Mouse (Mus musculus) lung, embryonic 15.5 days (tissue): ENCODE data around the gene Klhdc4. TPM values are rescaled to one million over a fixed set of nuclear protein-coding genes. Genes with fewer than 3 reads are reported as not detected.

Experiments used
- ATAC-seq: fragments of 200-750 bp; cut with Nextera tagmentation; 2 replicates; pipeline ENCODE4 v1.8.0; 2017; ENCODE audit warnings: moderate number of reproducible peaks, borderline replicate concordance; ENCODE audit not compliant: low FRiP score, low TSS enrichment; ENCODE audit errors: extremely low read depth
- H3K27ac ChIP-seq: fragments of 300-500 bp; sonication (generic); 2 replicates; pipeline ENCODE4 v1.5.1; 2015; ENCODE audit warnings: moderate library complexity, mild to moderate bottlenecking, inconsistent platforms
- H3K27me3 ChIP-seq: fragments of 300-500 bp; sonication (generic); 2 replicates; pipeline ENCODE4 v1.6.1; 2015; ENCODE audit warnings: inconsistent platforms
- H3K36me3 ChIP-seq: fragments of 300-500 bp; sonication (generic); 2 replicates; pipeline ENCODE4 v1.6.1; 2015; ENCODE audit warnings: inconsistent platforms
- H3K4me1 ChIP-seq: fragments of 300-500 bp; sonication (generic); 2 replicates; pipeline ENCODE4 v1.6.1; 2015; ENCODE audit warnings: inconsistent platforms
- H3K4me2 ChIP-seq: fragments of 300-500 bp; sonication (generic); 2 replicates; pipeline ENCODE4 v1.6.1; 2015; ENCODE audit warnings: inconsistent platforms, mild to moderate bottlenecking, moderate library complexity
- H3K4me3 ChIP-seq: fragments of 300-500 bp; sonication (generic); 2 replicates; pipeline ENCODE4 v1.5.1; 2015; ENCODE audit warnings: mild to moderate bottlenecking, inconsistent platforms
- H3K9ac ChIP-seq: fragments of 300-500 bp; sonication (generic); 2 replicates; pipeline ENCODE4 v1.6.1; 2015; ENCODE audit warnings: inconsistent platforms
- H3K9me3 ChIP-seq: fragments of 300-500 bp; sonication (generic); 2 replicates; pipeline ENCODE4 v1.6.1; 2016; ENCODE audit warnings: inconsistent platforms
- WGBS: fragments of 180-500 bp; shearing (Covaris S2); methylation state at CpG from one replicate; pipeline ENCODE4 v1.1.7; 2015; 5-methylcytosine and 5-hydroxymethylcytosine counted together
- polyA plus RNA-seq: library from polyadenylated mRNA; unstranded; fragments of >200 nt; fragmentation: Nextera tagmentation; extraction: Ambion mirVana; gene quantifications from 2 replicates; pipeline ENCODE4 v1.2.1, GENCODE M21; 2015

Klhdc4 gene
- polyA plus RNA-seq, 1 experiment from 2014 or later = 41.8 TPM

DNA sequence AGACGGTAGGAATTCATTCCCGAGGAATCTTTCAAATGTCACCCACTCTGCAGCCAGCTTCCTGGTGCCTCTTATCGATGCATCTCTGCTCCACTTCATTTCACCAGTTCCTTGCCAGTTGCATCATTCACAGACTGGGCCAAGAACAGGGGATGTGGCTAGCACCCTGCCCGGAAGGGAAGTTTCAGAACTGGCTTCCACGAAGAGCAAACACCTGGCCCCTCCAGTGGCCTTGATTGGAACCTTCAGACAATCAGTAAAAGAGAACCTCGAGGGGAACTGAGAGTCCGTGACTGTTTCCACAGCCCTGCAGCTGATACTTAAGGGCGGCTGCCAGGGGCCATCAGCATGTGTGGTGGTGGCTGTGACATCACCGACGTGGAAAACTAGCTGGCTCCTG, 19.1 kb upstream of the Klhdc4 start:
- Histone ChIP-seq H3K27ac (no peak overlapping the region), H3K4me2 (no peak overlapping the region), H3K9me3 (no peaks in the 10 kb centered on the region), H3K9ac (no peak overlapping the region), H3K4me1 (peaks cover 24% of the 10 kb centered on the region), H3K4me3 (no peak overlapping the region), H3K27me3 (peaks cover 9% of the 10 kb centered on the region; the same call in 1 of the 2 replicates), H3K36me3 (no peaks in the 10 kb centered on the region)
- ATAC-seq = no peak
- WGBS = 51% methylated on average over 10 of the region's 10 CpGs

DNA sequence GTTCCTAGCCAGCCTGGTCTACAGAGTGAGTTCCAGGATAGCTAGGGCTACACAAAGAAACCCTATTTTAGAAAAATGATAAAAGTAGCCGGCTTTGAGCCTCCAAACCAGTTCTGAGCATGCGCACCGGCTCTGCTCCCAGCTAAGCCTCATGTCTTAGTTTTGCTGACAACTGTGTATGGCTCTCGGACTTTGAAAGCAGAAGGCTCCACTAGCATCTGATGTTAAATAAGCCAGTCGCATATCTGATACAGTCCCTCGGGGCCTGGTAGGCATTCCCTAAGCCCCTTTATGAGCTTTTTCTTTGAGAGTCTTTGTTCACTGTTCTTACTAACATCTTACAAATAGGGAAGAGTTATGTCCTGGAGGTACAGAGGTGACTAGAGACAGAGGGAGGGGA, 18.6 kb upstream of the Klhdc4 start:
- H3K36me3 ChIP-seq = no peaks in the 10 kb centered on the region
- peaks cover 24% of the 10 kb centered on the region for H3K4me1 ChIP-seq
- H3K4me3 ChIP-seq = no peak overlapping the region
- H3K4me2 ChIP-seq = no peak overlapping the region
- H3K27me3 ChIP-seq = peaks cover 9% of the 10 kb centered on the region; the same call in 1 of the 2 replicates
- no peak for ATAC-seq
- H3K27ac ChIP-seq = no peak overlapping the region
- H3K9me3 ChIP-seq = no peaks in the 10 kb centered on the region
- 74% methylated on average over 6 of the region's 6 CpGs for WGBS
- H3K9ac ChIP-seq = no peak overlapping the region

DNA sequence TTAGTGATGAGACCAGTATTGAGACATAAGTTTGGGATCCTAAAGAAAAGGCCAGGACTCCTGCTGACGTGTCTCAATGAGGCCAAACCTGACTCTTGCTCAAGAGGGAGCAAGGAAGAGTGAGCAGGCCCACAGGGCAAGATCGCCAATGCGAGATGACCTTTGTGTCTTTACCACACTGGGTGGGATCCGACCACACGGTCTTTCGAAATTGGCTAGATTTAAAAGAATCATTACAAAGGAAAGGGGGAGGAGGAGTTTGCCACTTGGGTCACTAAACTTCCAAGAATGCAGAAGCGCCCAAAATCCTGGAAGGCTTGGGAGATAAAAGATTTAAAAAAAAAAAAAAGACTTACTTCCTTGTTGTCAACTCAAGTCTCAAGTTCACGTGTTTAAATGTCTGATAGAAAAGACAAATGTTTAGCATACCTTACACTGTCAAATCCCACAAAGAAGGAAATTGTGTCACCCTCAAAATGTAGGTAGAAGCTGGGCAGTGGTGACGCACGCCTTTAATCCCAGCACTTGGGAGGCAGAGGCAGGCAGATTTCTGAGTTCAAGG, 18.0 kb upstream of the Klhdc4 start:
- H3K4me3 ChIP-seq = no peak overlapping the region
- no peak overlapping the region for H3K4me2 ChIP-seq
- no peak for ATAC-seq
- no peaks in the 10 kb centered on the region for H3K36me3 ChIP-seq
- H3K27ac ChIP-seq = no peak overlapping the region
- peaks cover 9% of the 10 kb centered on the region; the same call in 1 of the 2 replicates for H3K27me3 ChIP-seq
- peaks cover 21% of the 10 kb centered on the region for H3K4me1 ChIP-seq
- 65% methylated on average over 10 of the region's 10 CpGs for WGBS
- H3K9ac ChIP-seq = no peak overlapping the region
- no peaks in the 10 kb centered on the region for H3K9me3 ChIP-seq

GRCm38 (mm10) chr8:121846815-121847214, 17.4 kb upstream of the Klhdc4 start:
- H3K4me2 ChIP-seq = no peak overlapping the region
- peaks cover 16% of the 10 kb centered on the region for H3K4me1 ChIP-seq
- ATAC-seq = no peak
- 0 out of 2 replicates have a peak, but pooled peaks cover 9% of the 10 kb centered on the region for H3K27me3 ChIP-seq
- no peaks in the 10 kb centered on the region for H3K36me3 ChIP-seq
- no peak overlapping the region for H3K9ac ChIP-seq
- H3K27ac ChIP-seq = no peak overlapping the region
- no peaks in the 10 kb centered on the region for H3K9me3 ChIP-seq
- no peak overlapping the region for H3K4me3 ChIP-seq

- 34% methylated on average over 6 of the region's 7 CpGs for WGBS
- Histone ChIP-seq H3K27me3 (0 out of 2 replicates have a peak, but pooled peaks cover 9% of the 10 kb centered on the region), H3K4me2 (no peak overlapping the region), H3K4me3 (no peak overlapping the region), H3K4me1 (0 out of 2 replicates have a peak, but pooled peaks cover 3% of the 10 kb centered on the region), H3K9ac (no peak overlapping the region), H3K27ac (no peak overlapping the region), H3K36me3 (no peaks in the 10 kb centered on the region), H3K9me3 (no peaks in the 10 kb centered on the region)
- ATAC-seq = no peak
Measured at GRCm38 (mm10) chr8:121844765-121845164, 15.4 kb upstream of the Klhdc4 start.

- H3K4me2 ChIP-seq = no peak overlapping the region
- H3K9me3 ChIP-seq = no peaks in the 10 kb centered on the region
- H3K36me3 ChIP-seq = no peaks in the 10 kb centered on the region
- no peak overlapping the region for H3K4me3 ChIP-seq
- WGBS = 68% methylated on average over 3 of the region's 3 CpGs
- H3K4me1 ChIP-seq = 0 out of 2 replicates have a peak, but pooled peaks cover 3% of the 10 kb centered on the region
- ATAC-seq = no peak
- H3K27me3 ChIP-seq = 0 out of 2 replicates have a peak, but pooled peaks cover 3% of the 10 kb centered on the region
- H3K9ac ChIP-seq = no peak overlapping the region
- H3K27ac ChIP-seq = no peak overlapping the region
Measured at GRCm38 (mm10) chr8:121843184-121843733, 13.9 kb upstream of the Klhdc4 start.

DNA sequence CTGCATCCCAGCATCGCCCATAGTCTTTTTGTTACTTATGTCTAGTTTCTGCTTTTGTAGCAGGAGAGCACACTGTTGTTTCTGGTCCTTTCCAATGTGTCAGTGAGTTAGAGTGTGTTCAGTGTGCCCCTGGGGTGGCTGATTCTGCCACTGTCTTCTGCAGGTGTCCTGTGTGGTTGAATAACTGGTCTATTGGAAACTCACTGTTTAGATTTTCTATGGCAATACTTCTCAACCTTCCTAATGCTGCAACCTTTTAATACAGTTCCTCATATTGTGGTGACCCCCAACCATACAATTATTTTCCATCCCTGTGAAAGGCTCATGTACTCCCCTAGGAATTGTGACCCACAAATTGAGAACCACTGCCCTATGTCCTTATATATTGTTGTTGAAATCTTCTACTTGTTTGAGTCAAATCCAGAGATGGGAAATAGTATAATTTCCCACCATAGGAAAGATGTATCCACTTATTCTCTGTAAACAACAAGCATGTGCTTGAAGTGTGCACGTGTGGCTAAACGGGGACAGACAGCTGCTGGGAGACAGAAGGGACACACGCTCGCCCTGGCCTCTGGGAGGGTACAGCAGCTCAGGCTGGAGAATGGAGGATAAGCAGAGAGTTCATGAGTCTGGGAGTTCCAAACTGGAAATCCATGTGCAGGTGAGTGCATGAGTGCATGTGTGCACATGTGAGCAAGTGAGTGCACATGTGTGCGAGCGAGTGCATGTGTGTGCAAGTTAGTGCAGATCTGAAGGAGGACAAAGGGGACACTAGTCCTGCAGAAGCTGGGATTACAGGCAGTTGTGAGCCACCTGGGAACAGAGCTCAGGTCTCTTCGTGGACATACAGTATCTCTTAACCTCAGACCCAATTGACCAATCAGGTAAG, 12.9 kb upstream of the Klhdc4 start:
- 0 out of 2 replicates have a peak, but pooled peaks cover 3% of the 10 kb centered on the region for H3K4me1 ChIP-seq
- H3K27me3 ChIP-seq = no peaks in the 10 kb centered on the region
- no peak for ATAC-seq
- H3K36me3 ChIP-seq = no peaks in the 10 kb centered on the region
- H3K4me2 ChIP-seq = no peak overlapping the region
- H3K27ac ChIP-seq = no peak overlapping the region
- H3K9me3 ChIP-seq = no peaks in the 10 kb centered on the region
- 83% methylated on average over 8 of the region's 8 CpGs for WGBS
- H3K9ac ChIP-seq = no peak overlapping the region
- H3K4me3 ChIP-seq = no peak overlapping the region

GRCm38 (mm10) chr8:121841242-121841641, 11.9 kb upstream of the Klhdc4 start:
- Histone ChIP-seq H3K27me3 (no peaks in the 10 kb centered on the region), H3K4me3 (no peak overlapping the region), H3K4me2 (no peak overlapping the region), H3K9me3 (no peaks in the 10 kb centered on the region), H3K27ac (no peak overlapping the region), H3K36me3 (no peaks in the 10 kb centered on the region), H3K4me1 (0 out of 2 replicates have a peak, but pooled peaks cover 3% of the 10 kb centered on the region), H3K9ac (no peak overlapping the region)
- WGBS = 51% methylated on average over 8 of the region's 8 CpGs
- ATAC-seq = no peak

GRCm38 (mm10) chr8:121832503-121832902, 3.1 kb upstream of the Klhdc4 start:
- Histone ChIP-seq H3K27ac (no peak overlapping the region), H3K4me1 (peaks cover 17% of the 10 kb centered on the region), H3K36me3 (no peaks in the 10 kb centered on the region), H3K4me3 (no peak overlapping the region), H3K27me3 (no peaks in the 10 kb centered on the region), H3K4me2 (no peak overlapping the region), H3K9me3 (no peaks in the 10 kb centered on the region), H3K9ac (no peak overlapping the region)
- 12% methylated on average over 6 of the region's 6 CpGs for WGBS
- ATAC-seq = no peak

DNA sequence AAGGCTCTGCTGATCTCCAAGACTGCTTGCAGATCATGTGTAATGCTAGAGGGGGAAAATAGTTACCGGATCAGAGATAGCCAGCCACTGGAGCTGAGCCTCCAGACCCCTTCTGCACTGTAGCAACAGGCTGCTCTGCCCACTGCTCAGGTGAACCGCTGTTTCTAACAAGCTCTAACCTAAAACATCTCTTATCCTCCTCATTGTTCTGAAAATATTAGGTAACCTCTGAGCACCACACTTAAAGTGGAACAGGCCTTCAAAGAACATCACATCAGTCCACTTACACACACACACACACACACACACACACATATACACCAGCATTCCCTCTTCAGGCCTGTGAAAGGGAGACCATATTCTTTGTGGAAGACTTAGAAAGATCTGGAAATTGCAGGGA, 2.7 kb upstream of the Klhdc4 start:
- Histone ChIP-seq H3K36me3 (no peaks in the 10 kb centered on the region), H3K27me3 (no peaks in the 10 kb centered on the region), H3K4me2 (no peak overlapping the region), H3K4me1 (peaks cover 17% of the 10 kb centered on the region), H3K4me3 (no peak overlapping the region), H3K9me3 (no peaks in the 10 kb centered on the region), H3K9ac (no peak overlapping the region), H3K27ac (no peak overlapping the region)
- ATAC-seq = no peak
- 76% methylated on average over 2 of the region's 2 CpGs for WGBS

GRCm38 (mm10) chr8:121829777-121830362, 501 bp upstream of the Klhdc4 start:
- WGBS = 14% methylated on average over 18 of the region's 18 CpGs
- Histone ChIP-seq H3K4me2 (peak overlapping the region; percentile 77), H3K4me1 (peaks cover 17% of the 10 kb centered on the region), H3K27ac (no peak overlapping the region), H3K36me3 (no peaks in the 10 kb centered on the region), H3K4me3 (peak overlapping the region; percentile 92), H3K9me3 (no peaks in the 10 kb centered on the region), H3K27me3 (no peaks in the 10 kb centered on the region), H3K9ac (peak overlapping the region; percentile 83)
- peak; percentile 73; the same call in 1 of the 2 replicates for ATAC-seq
